Mouse (Mus musculus) kidney, adult 11 months (tissue): ENCODE measurements around the gene Zfp938.

Source experiments
- DNase-seq: peaks from one replicate; pipeline ENCODE4 v3.0.0; 2022

The Zfp938 gene

GRCm38 (mm10) chr10:82240742-82241400 lies at the start of gene Zfp938:
Gene Zfp938, minus strand, starts transcription at chr10:82241280.
- peak; percentile 86 for DNase-seq

DNA sequence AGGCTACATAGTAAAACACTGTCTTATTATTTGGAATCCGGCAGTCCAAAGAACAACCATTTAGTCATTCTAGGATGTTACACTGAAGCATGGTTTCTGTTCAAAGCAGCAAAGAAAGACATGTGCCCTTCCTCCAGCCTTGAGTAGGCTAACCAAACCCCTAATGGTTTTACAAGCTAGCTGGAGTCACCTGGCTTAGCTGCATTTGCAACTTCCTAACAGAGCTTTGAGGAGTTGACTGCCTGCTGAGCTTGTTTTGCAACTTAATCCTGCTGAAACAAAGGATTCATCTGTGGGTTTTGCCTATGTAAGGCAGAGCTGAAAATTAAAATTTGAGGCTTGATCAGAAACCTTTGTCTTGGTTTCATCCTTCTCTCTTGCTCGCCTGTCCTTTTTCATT lies 16.3 kb upstream of the Zfp938 start:
- DNase-seq, result no peak

GRCm38 (mm10) chr10:82245021-82245420 lies 3.9 kb upstream of the Zfp938 start:
- no peak for DNase-seq

DNA sequence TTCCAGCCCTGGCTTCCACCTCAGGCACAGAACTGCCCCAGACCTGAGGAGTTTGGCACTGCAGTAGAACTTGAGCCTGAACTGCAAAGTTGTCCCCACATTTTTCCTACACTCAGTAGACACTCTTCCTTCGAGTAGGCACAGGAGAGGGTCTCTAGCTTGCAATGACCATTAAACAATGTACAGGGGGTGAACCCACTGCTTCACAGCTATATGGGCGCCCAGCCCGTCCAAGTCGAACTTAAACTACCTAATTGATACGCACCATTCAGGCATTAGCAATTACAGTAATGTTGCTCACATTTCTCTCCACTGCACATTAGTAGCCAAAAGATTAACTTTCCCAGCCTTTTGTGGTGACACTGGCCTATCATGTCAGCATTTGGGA lies 315 bp upstream of the Zfp938 start:
- DNase-seq, result no peak

GRCm38 (mm10) chr10:82178257-82179064 lies 62.6 kb downstream of the Zfp938 start:
- DNase-seq, result peak; percentile 83
